Mouse (Mus musculus): ENCODE data around the gene Skida1. TPM values are rescaled to one million over a fixed set of nuclear protein-coding genes. Genes with fewer than 3 reads are reported as not detected.

Skida1 gene
- polyA plus RNA-seq, 1 experiment from 2014 or later, result 17.2 TPM

DNA sequence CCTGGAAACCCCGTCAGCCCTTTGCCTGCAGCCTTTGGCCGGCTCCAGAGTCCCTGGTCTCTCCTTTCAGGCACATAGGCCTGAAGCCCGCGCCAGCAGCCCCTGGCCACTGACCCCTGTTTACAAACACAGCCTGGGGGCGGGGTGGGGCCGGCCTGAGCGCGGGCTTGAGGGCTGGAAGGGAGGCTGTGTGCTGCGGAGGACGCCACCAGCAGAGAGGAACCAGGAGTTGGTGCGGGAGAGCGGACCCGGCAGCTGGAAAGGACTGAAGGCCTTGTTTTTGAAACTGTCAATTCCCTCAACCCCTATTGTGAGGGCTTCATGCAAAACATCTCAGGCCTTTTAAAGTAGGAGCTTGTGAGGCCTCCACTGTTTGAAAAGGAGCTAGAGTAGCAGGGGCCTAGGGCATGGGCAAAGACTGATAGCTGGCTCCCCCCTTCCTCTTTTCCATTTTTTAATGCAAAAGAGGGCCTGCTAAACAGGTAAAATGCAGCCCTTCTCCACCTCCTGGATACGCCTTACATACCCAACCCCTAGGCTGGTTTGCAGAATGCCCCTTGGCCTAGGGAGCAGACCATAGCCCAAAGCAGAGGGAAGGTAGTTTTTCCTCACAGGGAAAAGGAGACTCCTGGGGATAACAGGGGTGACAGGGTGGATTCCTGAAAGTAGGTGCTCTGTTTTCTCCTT lies 7.5 kb downstream of the Skida1 start:
- peak overlapping the region; percentile 93 for H3K4me3 ChIP-seq
- peaks cover 14% of the 10 kb centered on the region for H3K36me3 ChIP-seq (replicated peaks)
- H3K27ac ChIP-seq, result peak overlapping the region; percentile 99
- H3K9me3 ChIP-seq, result no peaks in the 10 kb centered on the region
- peaks cover 80% of the 10 kb centered on the region for H3K4me1 ChIP-seq
- no peaks in the 10 kb centered on the region for H3K27me3 ChIP-seq (ENCODE audit: poor library complexity, severe bottlenecking)
- peak; percentile 91 for DNase-seq (ENCODE audit: extremely low spot score, low spot score)
- WGBS, result 1% methylated on average over 14 of the region's 14 CpGs

DNA sequence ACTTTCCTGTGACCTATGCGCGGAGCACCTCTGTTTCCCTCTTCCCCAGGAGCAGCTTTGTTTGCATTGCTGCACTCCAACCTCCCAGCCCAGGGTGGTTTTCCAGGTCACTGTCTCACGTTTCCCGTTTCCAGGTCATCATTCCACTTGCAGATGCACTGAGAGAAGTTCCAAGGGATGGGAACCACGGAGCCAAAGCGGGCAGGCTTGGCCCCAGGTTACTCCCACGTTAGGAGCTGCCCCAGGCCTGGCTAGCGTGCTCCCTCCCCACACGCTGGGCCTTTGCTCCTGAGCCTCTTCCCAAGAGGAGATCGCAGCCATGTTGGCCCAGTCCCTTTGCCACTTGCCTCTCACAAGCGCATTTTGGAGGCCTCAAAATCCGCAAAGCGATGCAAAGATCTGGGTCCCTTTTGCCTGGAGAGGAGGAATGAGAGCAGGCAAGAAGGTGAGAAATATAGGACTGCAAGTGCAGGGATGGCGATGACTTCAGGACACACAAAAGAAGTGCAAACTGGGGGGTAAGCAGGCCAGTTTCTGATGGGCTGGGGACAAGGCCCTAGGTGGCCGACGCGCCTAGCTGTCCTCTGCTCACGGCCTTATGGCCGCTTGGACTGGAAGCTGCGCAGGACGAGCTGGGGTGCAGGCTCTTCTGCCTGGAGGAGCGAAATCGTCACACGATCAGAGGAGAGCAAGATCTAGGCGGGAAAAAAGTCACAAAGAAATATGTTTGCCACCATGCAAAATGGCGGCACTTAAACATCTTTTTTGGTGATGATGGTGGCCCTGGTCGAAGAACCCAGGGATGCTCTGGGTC lies 8.3 kb downstream of the Skida1 start:
- 4% methylated on average over 27 of the region's 27 CpGs for WGBS
- H3K4me1 ChIP-seq, result peaks cover 86% of the 10 kb centered on the region
- peak overlapping the region; percentile 99 for H3K27ac ChIP-seq
- peaks cover 9% of the 10 kb centered on the region for H3K36me3 ChIP-seq (replicated peaks)
- peak overlapping the region; percentile 93 for H3K4me3 ChIP-seq
- no peaks in the 10 kb centered on the region for H3K9me3 ChIP-seq
- peak; percentile 63 for DNase-seq (ENCODE audit: extremely low spot score, low spot score)
- no peaks in the 10 kb centered on the region for H3K27me3 ChIP-seq (ENCODE audit: poor library complexity, severe bottlenecking)

DNA sequence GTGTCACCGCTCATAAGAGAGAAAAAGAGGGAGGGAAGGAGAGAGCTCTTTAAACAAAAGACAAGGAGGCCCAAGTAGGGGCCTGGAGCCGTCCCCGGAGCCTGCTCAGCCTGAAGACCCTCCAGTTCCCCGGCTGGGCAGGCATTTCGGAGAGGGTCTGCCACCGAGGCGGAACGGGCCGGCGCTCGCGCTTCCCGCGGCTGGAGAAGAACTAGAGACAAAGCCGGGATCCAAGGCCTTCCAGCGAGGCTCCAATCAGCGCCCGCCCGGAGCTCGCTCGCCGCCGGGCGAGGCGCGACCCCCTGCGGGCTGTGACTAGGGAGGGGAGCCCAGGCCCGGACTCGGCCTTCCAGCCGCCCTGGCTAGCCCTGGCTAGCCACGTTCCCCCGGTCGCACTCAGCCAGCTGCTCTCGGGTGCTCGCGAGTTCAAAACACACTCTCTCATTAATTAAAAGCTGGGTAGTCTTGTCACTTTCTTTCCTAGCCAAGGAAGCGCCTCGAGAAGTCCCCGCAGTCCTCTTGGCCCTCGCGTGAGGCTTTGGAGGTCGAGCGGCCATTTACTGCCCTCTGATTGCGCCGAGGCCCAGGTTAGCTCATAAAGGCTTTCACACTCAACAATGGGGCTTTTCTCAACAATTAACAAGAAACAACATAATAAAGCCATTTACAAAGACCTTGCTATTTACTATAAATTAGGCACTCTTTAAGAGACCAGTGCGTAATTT lies 9.1 kb downstream of the Skida1 start:
- no peaks in the 10 kb centered on the region for H3K9me3 ChIP-seq
- no peaks in the 10 kb centered on the region for H3K27me3 ChIP-seq (ENCODE audit: poor library complexity, severe bottlenecking)
- WGBS, result under 1% methylated on average over 46 of the region's 46 CpGs
- peak overlapping the region; percentile 93 for H3K4me3 ChIP-seq
- peaks cover 95% of the 10 kb centered on the region for H3K4me1 ChIP-seq
- H3K27ac ChIP-seq, result peak overlapping the region; percentile 99
- H3K36me3 ChIP-seq (replicated peaks), result 0 out of 2 replicates have a peak, but pooled peaks cover 7% of the 10 kb centered on the region
- peak; percentile 78 for DNase-seq (ENCODE audit: extremely low spot score, low spot score)

- 0 out of 2 replicates have a peak, but pooled peaks cover 7% of the 10 kb centered on the region for H3K36me3 ChIP-seq (replicated peaks)
- 12% methylated on average over 10 of the region's 10 CpGs for WGBS
- H3K9me3 ChIP-seq, result no peaks in the 10 kb centered on the region
- H3K27ac ChIP-seq, result peak overlapping the region; percentile 99
- DNase-seq (ENCODE audit: extremely low spot score, low spot score), result peak; percentile 46
- peaks cover 96% of the 10 kb centered on the region for H3K4me1 ChIP-seq
- peak overlapping the region; percentile 93 for H3K4me3 ChIP-seq
- H3K27me3 ChIP-seq (ENCODE audit: poor library complexity, severe bottlenecking), result no peaks in the 10 kb centered on the region
These were observed 9.9 kb downstream of the Skida1 start for GRCm38 (mm10) chr2:18038895-18039371.

GRCm38 (mm10) chr2:18038141-18038752 lies 10.6 kb downstream of the Skida1 start:
- Histone ChIP-seq H3K4me3 (peak overlapping the region; percentile 93; the same call in 1 of the 2 replicates), H3K27ac (peak overlapping the region; percentile 99), H3K36me3 (replicated peaks) (0 out of 2 replicates have a peak, but pooled peaks cover 7% of the 10 kb centered on the region), H3K9me3 (no peaks in the 10 kb centered on the region), H3K4me1 (peaks cover 98% of the 10 kb centered on the region), H3K27me3 (ENCODE audit: poor library complexity, severe bottlenecking) (no peaks in the 10 kb centered on the region)
- 48% methylated on average over 3 of the region's 3 CpGs for WGBS
- no peak for DNase-seq (ENCODE audit: extremely low spot score, low spot score)

- Histone ChIP-seq H3K9me3 (no peaks in the 10 kb centered on the region), H3K4me3 (peak within 1 kb of the TSS; percentile 93; the same call in 1 of the 2 replicates)
These were observed 11.4 kb downstream of the Skida1 start, which contains the start of gene A930004D18Rik for GRCm38 (mm10) chr2:18037491-18037890. Gene A930004D18Rik (minus strand): TSS chr2:18037737.

DNA sequence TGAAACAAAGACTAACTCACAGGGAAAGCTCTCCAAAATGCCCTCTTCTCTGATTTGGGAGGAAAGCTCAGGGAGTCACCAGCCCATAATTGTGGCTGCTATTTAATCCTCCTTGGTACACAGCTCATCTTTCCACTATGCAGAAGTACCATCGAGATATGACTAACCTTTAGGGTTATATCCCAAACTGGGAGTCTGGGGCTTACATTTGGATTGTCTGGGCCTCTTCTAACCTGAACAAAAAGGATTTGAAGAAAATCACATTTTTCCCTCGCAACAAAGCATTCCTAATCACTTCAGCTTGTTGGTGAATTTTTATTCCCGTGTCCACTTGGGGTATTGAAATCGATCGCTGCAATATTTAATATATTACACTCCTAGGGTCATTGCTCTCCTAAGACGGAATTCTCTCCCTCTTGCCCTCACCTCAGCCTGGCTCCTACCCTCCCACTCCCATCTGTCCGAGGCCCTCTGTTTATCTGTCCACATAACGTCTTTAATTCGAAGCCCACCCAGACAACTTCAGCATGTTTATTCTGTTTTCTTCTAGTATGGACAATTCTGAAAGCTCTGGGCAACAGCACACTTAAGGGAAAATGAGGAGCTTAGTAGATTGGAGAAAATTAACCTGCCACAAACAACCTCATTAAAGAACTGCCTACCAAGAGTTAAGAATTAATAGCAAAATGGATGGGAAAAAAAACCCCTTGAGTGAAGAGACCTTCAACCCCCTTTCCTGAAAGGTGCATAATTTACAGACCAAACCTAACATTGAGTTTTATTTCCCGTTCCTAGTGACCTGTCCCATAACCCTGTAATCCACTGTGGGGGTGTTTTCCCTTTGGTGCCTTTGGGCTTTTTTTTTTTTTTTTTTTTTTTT lies 14.2 kb downstream of the Skida1 start:
- H3K27me3 ChIP-seq (ENCODE audit: poor library complexity, severe bottlenecking), result no peaks in the 10 kb centered on the region
- H3K9me3 ChIP-seq, result no peaks in the 10 kb centered on the region
- DNase-seq (ENCODE audit: extremely low spot score, low spot score), result no peak
- H3K27ac ChIP-seq, result peak overlapping the region; percentile 100
- peak overlapping the region; percentile 80; the same call in 1 of the 2 replicates for H3K4me3 ChIP-seq
- 36% methylated on average over 10 of the region's 10 CpGs for WGBS
- no peaks in the 10 kb centered on the region for H3K36me3 ChIP-seq (replicated peaks)
- H3K4me1 ChIP-seq, result peaks cover 97% of the 10 kb centered on the region

More at GRCm38 (mm10) chr2:18037491-18037890, 11.4 kb downstream of the Skida1 start, which contains the start of gene A930004D18Rik:
- Histone ChIP-seq H3K27ac (peak within 1 kb of the TSS; percentile 99), H3K4me1 (peaks cover 98% of the 10 kb centered on the region), H3K27me3 (ENCODE audit: poor library complexity, severe bottlenecking) (no peaks in the 10 kb centered on the region), H3K36me3 (replicated peaks) (0 out of 2 replicates have a peak, but pooled peaks cover 7% of the 10 kb centered on the region)
- DNase-seq (ENCODE audit: extremely low spot score, low spot score), result no peak
- WGBS, result 57% methylated on average over 2 of the region's 2 CpGs

DNA sequence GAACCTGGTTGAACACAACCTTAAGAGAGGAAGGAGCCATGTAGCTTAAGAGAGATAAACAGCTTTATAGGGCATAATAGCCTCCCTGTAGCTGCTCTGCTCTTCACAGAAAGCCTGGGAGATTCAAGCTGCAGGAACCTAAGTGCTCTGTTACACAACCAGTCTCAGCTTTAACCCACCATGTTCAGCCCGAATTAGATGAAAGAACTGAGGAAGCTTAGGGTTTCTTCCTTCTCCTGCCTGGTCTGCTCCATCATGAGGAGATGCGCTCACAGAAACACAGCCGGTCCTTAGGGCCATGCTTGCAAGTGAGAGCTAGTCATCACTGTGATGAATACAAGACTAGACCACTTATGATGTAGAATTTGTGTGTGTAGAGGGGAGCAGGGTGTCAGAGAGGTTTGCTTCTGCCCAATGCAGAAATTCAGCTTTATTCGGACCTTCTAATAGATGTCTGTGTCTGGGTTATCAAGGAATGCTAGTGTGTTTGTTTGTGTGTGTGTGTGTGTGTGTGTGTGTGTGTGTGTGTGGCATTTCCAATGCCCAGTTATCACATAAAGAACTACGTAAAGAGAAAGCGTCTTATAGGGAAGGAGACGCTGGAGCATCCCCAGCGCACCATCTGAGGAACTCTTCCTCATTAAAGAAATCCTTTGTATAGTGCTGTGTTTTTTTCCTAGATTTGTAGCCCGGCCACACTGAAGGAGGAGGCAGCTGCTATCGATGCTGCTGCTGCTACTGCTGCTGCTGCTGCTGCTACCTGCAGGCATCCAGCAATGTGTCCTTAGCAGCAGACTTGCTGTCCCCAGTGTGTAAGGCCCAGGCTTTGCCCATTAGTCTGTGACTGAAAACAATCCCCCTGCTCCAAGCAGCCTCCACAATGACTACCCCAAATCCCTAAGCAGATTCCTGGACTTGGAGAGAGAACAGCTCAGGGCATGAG lies 15.4 kb downstream of the Skida1 start:
- peak; percentile 36 for DNase-seq (ENCODE audit: extremely low spot score, low spot score)
- H3K4me3 ChIP-seq, result peak overlapping the region; percentile 80
- peak overlapping the region; percentile 100 for H3K27ac ChIP-seq
- no peaks in the 10 kb centered on the region for H3K36me3 ChIP-seq (replicated peaks)
- no peaks in the 10 kb centered on the region for H3K27me3 ChIP-seq (ENCODE audit: poor library complexity, severe bottlenecking)
- H3K9me3 ChIP-seq, result no peaks in the 10 kb centered on the region
- WGBS, result 28% methylated on average over 10 of the region's 10 CpGs
- peaks cover 95% of the 10 kb centered on the region for H3K4me1 ChIP-seq

DNA sequence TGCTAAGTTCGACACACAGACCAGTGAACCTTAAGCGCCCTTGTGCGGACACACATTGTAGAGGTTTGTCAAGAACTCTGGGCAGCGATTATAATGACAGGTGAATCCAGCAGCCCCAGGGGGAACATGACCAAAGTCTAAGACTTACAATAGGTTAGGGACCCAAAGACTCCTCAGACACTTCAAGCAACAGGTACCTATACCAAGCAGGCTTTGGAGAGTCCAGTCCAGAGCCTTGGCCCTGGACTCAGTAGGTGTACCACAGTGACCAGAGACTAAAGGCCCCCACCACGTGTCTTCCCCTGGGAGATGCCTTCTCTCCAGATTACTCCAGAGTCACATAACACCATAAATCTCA lies 16.3 kb downstream of the Skida1 start:
- Histone ChIP-seq H3K27me3 (ENCODE audit: poor library complexity, severe bottlenecking) (no peaks in the 10 kb centered on the region), H3K4me3 (peak overlapping the region; percentile 80), H3K9me3 (no peaks in the 10 kb centered on the region), H3K4me1 (peaks cover 93% of the 10 kb centered on the region), H3K27ac (peak overlapping the region; percentile 100), H3K36me3 (replicated peaks) (no peaks in the 10 kb centered on the region)
- no peak for DNase-seq (ENCODE audit: extremely low spot score, low spot score)
- 18% methylated on average over 5 of the region's 5 CpGs for WGBS

DNA sequence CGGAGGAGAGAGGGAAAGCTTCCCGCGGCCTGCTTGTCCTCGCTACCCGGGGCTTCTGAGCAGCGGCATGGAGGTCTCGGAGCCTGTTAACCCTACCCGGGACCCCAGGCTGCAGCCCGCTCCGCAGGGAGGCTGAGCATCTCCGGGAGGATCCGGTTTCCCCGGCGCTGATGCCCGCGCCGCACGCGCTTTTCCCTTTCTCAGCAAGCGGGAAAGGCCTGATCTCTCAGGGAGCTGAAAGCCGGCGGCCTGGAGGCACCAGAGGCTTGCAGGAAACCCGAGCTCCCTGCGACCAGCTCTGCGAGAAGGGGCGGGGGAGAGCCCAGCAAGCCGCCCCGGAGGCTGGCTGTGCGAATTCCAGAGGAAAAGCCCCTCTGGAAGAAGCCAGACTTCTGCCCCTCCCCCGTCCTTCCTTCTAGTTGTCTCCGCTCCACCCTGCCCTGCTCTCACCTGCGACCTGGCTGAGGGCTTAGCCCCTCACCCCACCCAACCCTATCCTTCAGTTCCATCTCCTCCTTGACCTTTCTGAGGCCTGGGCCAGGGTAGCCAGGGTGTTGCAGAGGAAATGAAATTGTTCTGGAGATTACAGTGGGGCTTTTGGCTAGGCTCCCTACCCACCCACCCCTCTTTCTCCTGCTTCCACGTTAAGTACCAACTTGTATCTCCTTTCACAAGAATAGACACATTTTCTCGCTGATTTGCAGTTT lies 16.9 kb downstream of the Skida1 start:
- Histone ChIP-seq H3K4me3 (peak overlapping the region; percentile 80), H3K27ac (peak overlapping the region; percentile 100), H3K9me3 (no peaks in the 10 kb centered on the region), H3K4me1 (peaks cover 93% of the 10 kb centered on the region), H3K27me3 (ENCODE audit: poor library complexity, severe bottlenecking) (no peaks in the 10 kb centered on the region), H3K36me3 (replicated peaks) (no peaks in the 10 kb centered on the region)
- DNase-seq (ENCODE audit: extremely low spot score, low spot score), result peak; percentile 84
- WGBS, result under 1% methylated on average over 34 of the region's 34 CpGs
